Mouse (Mus musculus) cortical plate, adult 2 months (tissue): ENCODE data around the gene Cemip.

ENCODE experiments used
- CTCF ChIP-seq: fragments of 200-500 bp; IDR thresholded peaks from 2 replicates; pipeline ENCODE4 v1.5.1; 2011; ENCODE audit warnings: mild to moderate bottlenecking, control low read depth, low read length; ENCODE audit not compliant: insufficient read depth; ENCODE audit errors: extremely low read depth
- POLR2A ChIP-seq: fragments of 200-500 bp; IDR thresholded peaks from 2 replicates; pipeline ENCODE4 v1.6.1; 2011; ENCODE audit warnings: mild to moderate bottlenecking, low read length, control low read depth; ENCODE audit not compliant: insufficient read depth; ENCODE audit errors: extremely low read depth

GRCm38 (mm10) chr7:83985751-83986150 is 100.6 kb downstream of the Cemip start:
- TF ChIP-seq POLR2A, result no peak
- TF ChIP-seq CTCF, result no peak
